Mouse (Mus musculus): ENCODE measurements around the gene N4bp2. TPM values are rescaled to one million over a fixed set of nuclear protein-coding genes. Genes with fewer than 3 reads are reported as not detected.

The N4bp2 gene
- total RNA-seq, 2 experiments from 2014 or later = 8.4 to 9.3 TPM

DNA sequence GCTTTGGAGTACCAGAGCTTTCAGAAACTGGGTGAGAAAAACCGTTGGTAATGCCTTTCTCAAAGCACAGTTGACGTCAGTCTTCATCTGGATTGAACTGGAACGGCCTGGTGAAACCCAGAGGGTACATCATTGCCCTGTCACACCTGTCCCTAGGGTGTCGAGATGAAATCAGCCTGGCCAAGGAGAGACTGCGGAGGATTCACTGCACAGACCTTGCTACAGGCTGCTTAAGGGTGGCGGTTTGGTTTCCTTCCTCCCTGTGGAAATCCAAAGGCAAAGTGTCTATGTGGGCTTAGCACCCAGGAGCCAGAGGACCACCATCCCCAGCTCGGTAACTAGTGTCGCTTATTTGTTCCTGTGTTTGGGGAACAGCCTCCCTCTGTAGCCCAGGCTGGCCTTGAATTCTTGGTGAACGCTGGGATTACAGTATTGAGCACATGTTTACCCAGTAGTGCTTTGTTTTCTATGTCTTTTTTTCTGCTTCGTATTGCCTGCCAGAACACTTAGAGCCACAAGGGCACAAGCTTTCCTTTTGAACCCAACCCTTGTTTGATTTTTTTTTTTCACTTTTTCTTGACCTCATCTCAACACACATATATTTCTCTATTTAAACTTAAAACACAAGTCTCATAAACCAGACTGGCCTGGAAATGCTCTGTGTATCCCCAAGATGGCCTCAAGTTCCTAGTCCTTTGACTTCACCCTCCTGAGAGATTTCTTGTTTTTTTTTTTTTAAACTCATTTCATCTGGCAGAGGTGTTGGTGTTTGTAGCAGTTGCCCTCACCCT lies 98.0 kb downstream of the N4bp2 start, which contains the start of gene Rhoh:
Gene Rhoh, plus strand, starts transcription at position 60 of the 791 bp plus-strand sequence.
- no peak for DNase-seq (ENCODE audit: low spot score in 2 of 2)

DNA sequence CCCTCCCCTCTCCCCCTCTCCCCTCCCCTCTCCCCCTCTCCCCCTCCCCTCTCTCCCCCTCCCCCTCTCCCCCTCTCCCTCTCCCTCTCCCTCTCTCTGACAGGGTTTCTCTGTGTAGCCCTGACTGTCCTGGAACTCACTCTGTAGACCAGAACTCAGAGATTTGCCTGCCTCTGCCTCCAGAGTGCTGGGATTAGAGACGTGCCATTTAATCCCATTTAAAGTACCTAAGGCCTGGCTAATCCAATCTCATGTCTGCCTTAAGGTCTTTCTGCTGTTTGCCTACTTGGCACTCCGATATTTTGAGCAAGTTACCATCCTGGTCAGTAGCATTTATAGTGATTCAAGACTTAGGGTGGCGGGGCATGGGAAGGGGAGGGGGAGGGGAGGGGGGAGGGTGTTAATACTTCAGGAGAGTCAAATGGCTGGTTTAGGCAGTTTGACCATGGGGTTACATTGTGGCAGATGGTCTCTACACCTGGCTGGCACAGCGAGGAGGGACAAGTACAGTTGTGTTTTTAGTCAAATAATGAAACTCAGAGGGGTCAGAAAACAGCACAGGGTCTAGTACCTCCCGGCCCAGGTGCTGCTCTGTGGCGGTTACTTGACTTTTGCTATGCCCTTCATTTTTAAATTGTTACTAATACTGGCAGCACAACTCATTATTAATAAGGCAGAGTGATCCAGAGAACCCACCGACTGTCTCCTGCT lies 99.1 kb downstream of the N4bp2 start:
- DNase-seq (ENCODE audit: low spot score in 2 of 2) = no peak

DNA sequence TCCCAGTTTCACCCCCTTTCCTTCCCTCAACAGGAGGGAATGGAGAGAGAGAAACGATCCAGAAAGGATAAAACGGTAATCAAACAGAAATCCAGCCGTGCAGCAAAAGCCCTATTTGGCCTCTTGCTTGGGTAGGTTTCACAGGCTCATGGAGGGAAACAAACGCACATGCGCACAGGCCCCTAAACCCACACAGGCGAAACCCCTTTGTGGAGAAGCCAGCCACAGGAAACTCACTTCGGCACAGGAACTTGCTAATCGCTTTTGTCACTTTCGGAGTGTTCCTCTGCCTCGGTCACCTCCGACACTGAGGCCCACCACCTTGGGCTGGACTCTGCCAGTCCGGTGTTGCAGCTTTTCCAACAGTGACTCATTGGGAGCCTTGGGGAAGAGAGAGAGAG lies 100.0 kb downstream of the N4bp2 start:
- peak in 1 of 2 experiments; percentile 5 for DNase-seq (ENCODE audit: low spot score in 2 of 2)

DNA sequence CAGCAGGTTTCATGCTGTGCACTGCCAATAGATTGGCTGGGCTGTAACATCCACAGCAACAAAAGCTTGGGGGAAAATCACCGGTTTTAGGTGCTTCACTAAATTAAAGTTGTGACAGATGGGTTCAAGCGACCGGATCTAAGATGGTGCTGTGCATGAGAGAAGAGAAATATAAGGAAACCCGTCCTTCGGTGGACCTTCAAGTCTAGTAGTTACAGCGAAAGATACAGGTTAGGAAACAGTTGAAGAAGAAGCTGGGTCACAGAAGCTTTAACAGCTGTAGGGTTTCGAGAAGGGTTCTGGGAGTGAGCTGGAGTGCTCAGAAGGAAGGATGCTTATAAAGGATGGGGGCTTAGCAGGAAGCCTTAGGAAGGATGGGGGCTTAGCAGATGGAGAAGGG lies 101.2 kb downstream of the N4bp2 start:
- DNase-seq (ENCODE audit: low spot score in 2 of 2) = no peak

DNA sequence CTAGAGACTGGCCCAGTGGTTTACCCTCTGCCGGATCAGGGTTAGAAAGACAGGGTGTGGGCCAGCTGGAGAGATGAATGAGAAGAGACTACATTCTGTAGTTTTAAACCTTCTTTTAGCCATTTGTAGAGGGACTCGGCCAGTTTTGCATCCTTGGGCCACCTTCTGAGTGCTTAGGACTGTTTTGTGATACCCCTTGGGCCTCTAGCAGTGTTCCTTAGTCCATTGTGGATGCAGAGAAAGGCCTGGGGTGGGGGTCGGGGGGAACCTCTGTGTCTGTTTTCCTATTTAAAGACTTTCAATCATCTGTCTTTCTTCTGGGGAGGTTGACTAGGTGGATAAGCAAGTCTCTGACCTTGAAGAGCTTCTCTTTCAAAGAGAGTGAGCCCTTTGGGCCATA lies 101.6 kb downstream of the N4bp2 start:
- no peak for DNase-seq (ENCODE audit: low spot score in 2 of 2)

DNA sequence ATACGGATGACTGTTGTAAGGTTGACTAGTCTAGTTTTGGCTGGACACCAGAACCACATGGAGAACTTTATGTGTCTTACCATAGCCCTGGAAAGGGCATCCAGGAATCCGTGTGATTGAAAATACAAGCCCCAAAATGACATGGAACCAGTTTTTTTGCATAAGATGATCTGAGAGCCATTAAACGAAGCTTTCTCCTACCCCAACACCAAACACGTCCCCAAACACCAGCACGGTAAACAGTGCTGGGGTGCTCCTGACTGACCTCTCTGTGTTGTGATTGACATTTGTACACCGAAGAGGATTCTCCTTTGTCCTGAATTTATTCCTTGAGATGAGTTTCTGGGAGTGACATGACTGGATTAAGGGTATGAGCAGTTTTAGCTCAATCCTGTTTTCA lies 103.3 kb downstream of the N4bp2 start:
- no peak for DNase-seq (ENCODE audit: low spot score in 2 of 2)

DNA sequence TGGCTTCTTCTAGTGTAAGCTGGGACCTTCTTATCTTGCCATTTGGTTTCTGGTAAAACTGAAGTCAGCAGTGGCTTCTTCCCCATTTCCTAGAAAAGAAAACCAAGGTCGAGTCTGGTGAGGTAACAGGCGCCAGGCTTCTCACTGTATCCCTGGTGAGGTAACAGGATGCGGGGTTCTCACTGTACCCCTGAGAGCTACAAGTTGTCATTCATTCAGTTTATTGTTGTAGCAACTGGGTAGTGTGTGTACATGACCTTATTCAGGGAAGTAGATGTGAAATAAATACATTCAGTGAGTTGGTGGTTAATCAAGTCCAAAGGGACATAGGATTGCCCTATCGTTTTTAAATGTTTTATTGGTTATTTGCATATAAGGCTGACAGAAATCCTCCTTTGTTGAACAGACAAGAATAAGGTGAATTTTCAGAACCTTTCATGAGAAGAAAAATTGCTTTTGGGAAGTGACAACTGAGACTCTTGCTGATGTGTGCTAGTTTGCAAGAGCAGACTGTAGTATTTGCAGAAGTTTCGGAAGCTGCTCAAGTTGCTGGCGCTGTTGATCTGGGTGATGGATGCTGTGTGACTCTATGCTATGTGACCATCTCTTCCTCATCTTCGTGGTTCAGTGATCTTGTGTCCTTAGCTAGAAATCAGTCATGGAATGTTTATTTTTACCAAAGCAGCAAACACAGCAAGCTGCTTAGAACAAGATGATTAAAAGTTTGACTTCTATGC lies 104.2 kb downstream of the N4bp2 start:
- DNase-seq (ENCODE audit: low spot score in 2 of 2) = no peak

DNA sequence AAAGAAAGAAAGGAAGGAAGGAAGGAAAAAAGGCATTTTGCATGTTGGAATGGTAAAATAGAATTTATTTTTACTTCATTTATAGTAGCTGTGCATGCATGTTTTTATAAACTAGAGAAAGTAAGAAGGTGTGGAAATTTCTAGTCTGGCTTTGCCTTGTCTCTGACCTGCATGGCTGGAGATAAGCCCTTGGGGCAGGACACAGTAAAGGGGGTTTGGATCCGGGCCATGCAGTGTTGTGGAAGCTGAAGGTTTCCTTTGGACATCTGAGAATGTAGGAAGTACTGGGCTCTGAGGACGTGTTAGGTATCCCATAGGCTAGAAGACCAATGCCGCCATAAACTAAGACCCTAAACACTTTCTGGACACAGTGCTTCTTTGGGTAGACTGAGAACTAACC lies 105.1 kb downstream of the N4bp2 start:
- no peak for DNase-seq (ENCODE audit: low spot score in 2 of 2)

DNA sequence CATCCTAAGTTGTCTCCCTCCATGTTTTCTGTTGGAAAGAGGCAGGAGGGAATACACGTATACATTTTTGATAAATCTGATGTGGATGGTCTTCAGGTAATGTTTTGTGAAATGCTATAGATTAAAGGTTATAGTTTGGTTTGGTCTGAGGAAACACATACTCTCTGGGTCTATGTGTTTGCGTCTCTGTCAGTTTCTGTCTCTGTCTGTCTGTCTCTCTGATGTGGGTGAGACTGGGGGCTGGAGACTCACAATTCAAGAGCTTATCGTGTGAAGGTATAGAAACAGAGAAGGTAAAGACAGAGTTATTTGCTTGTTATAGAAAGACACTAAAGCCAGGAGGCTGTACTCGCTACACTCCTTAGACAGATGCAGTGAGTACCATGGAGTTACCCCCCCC lies 106.3 kb downstream of the N4bp2 start:
- DNase-seq (ENCODE audit: low spot score in 2 of 2) = no peak

DNA sequence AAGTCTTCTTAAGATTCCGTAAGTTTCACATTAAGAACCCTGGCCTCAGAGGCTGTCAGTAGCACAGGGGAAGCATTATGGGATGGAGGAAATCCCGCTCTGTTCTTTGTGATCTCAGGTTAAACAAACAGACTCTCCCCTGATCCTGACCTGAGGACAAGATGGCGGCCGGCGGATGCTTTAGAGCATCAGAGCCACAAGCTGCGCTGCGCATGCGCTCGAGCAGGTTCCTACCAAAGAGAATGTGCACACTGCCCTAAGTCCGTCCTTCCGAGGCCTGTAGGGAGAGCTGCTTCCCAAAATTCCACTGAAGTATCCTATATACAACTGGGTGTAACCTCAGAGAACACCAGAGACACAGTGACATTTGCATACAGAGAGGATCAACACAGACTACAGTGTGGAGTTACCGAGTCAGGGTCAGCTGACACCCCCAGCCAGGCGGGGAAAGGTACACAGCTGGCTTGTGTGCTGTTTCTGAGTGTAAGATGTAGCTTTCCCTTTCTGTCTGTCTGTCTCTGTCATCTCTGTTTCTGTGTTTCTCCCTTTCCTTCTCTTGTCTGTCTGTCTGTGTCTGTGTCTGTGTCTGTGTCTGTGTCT lies 108.1 kb downstream of the N4bp2 start:
- no peak for DNase-seq (ENCODE audit: low spot score in 2 of 2)

DNA sequence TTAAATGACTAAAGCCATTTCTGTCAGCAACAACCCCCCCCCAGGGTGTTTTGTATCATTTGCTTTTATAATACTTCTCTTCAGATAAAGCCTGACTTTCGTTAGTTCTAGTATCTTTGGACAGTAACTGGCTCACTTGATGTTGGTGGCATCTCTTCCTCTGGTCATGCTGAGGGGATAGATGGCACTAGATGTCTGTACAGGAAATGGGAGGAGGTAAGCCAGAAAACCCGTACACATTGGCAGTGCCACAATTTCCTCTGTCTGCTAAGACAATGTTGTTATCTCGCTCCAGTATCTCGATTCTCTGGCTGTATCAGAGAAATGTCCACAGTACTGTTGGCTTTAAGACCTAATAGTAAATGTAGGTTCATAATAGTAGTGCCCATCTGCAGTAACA lies 109.9 kb downstream of the N4bp2 start:
- no peak for DNase-seq (ENCODE audit: low spot score in 2 of 2)

DNA sequence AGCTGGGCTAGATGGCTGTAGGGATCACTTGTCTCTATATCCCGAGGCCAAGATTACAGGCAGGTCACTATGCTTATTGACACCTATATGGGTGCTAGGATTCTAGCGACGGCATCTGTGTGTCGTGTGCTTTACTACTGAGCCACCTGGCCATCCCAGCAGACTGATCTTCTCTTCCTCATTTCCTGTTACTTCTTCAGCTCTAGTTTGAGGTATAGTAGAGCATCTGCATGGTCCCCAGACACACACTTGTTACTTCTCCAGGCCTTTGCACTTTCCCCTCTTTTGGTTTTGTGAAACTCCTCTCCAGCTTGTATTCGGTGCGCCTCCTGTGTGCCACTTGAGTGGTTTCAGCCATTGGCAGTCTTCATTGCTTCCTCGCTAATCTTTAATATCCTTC lies 111.9 kb downstream of the N4bp2 start:
- DNase-seq (ENCODE audit: low spot score in 2 of 2) = no peak

DNA sequence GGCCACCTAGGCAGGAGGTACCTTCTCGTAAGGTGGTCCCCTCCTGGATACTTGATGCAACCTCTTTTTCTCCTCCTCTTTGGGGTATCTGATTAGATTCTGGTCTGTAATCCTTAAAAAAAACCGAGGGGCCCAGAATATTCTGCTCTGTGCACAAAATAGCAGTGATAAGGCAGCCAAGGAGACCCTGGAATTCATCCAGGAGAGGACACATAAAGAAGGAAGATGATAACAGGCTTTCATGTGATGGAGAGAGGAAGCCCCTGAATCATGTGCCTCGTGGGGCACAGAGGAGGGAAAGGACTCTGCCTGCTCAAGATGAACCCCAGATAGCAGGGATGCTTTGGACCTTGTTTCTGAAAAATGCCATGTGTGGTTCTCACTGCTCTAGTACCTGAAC lies 115.0 kb downstream of the N4bp2 start:
- no peak for DNase-seq (ENCODE audit: low spot score in 2 of 2)

Other genes starting within 250 kb of the N4bp2 start
- gene Smim14, start 226.3 kb upstream of the N4bp2 start, total RNA-seq (2021) = 100 to 1,000 TPM; 160 to 166 TPM
- 100 to 1,000 TPM; 120 to 128 TPM for gene Ube2k, start 226.3 kb upstream of the N4bp2 start, total RNA-seq (2021)
- 10 to 100 TPM; 79.3 to 80.0 TPM for gene Pds5a, start 65.2 kb upstream of the N4bp2 start, total RNA-seq (2021)
- gene Rhoh, start 97.7 kb downstream of the N4bp2 start, total RNA-seq (2021) = under 1 TPM; 0.63 to 0.89 TPM
- not detected for gene Chrna9, start 171.4 kb downstream of the N4bp2 start, total RNA-seq (2021)
- not detected for gene 9130230L23Rik, start 240.8 kb downstream of the N4bp2 start, total RNA-seq (2021)